Mouse (Mus musculus) myocyte (in vitro differentiated cells): ENCODE measurements at regions not wholly inside any gene's neighbourhood (a gene's known extent, or its start where the extent isn't known, plus 50 kb on each side); places are given as distances from the start of the nearest gene placed in this dataset.

Experiments used
- H3K27me3 ChIP-seq: one replicate; pipeline ENCODE4 v1.6.1; 2011; ENCODE audit not compliant: control insufficient read depth, insufficient read depth, insufficient read length
- H3K36me3 ChIP-seq: one replicate; pipeline ENCODE4 v1.6.1; 2011; ENCODE audit not compliant: control insufficient read depth, insufficient read depth
- H3K4me2 ChIP-seq: one replicate; pipeline ENCODE4 v1.6.1; 2011; ENCODE audit warnings: low read depth, control low read depth
- H3K4me3 ChIP-seq: one replicate; pipeline ENCODE4 v1.5.1; 2011; ENCODE audit warnings: mild to moderate bottlenecking, control low read depth, moderate library complexity
- H3K79me2 ChIP-seq: one replicate; pipeline ENCODE4 v1.6.1; 2011; ENCODE audit not compliant: control insufficient read depth, insufficient read depth
- H3ac ChIP-seq: one replicate; pipeline ENCODE4 v1.6.1; 2011; ENCODE audit not compliant: control insufficient read depth, insufficient read length
- CEBPB ChIP-seq: IDR thresholded peaks from 2 replicates; pipeline ENCODE4 v1.6.1; 2011; ENCODE audit warnings: mild to moderate bottlenecking, moderate library complexity; ENCODE audit not compliant: poor library complexity, insufficient read depth, severe bottlenecking
- E2F4 ChIP-seq: IDR thresholded peaks from one replicate; pipeline ENCODE4 v1.6.1; 2011; ENCODE audit warnings: mild to moderate bottlenecking, control low read depth, moderate library complexity; ENCODE audit not compliant: insufficient read depth
- MAX ChIP-seq: IDR thresholded peaks from one replicate; pipeline ENCODE4 v1.6.1; 2011; ENCODE audit warnings: low read depth, mild to moderate bottlenecking, control low read depth
- MYOD1 ChIP-seq, 3 experiments: IDR thresholded peaks; one replicate each; pipeline ENCODE4 v1.6.1; 2011; ENCODE audit warnings: control low read depth in 2 of 3, low read depth in 2 of 3, mild to moderate bottlenecking in 2 of 3, moderate library complexity in 1 of 3; ENCODE audit not compliant: insufficient read length in 2 of 3, control insufficient read depth in 1 of 3
- MYOG ChIP-seq, 3 experiments: IDR thresholded peaks; one replicate each; pipeline ENCODE4 v1.6.1; 2011; ENCODE audit warnings: control low read depth in 2 of 3, low read depth in 2 of 3, mild to moderate bottlenecking in 2 of 3; ENCODE audit not compliant: insufficient read length in 2 of 3, control insufficient read depth in 1 of 3, insufficient read depth in 1 of 3
- POLR2A ChIP-seq: IDR thresholded peaks from one replicate; pipeline ENCODE4 v1.6.1; 2011; ENCODE audit warnings: low read depth, mild to moderate bottlenecking, control low read depth, moderate library complexity; ENCODE audit not compliant: insufficient read length
- POLR2AphosphoS2 ChIP-seq: IDR thresholded peaks from one replicate; pipeline ENCODE4 v1.6.1; 2011; ENCODE audit warnings: low read depth, control low read depth; ENCODE audit not compliant: insufficient read length
- REST ChIP-seq: IDR thresholded peaks from one replicate; pipeline ENCODE4 v1.6.1; 2011; ENCODE audit warnings: mild to moderate bottlenecking, control low read depth, moderate library complexity; ENCODE audit not compliant: insufficient read depth, insufficient read length
- SRF ChIP-seq: IDR thresholded peaks from one replicate; pipeline ENCODE4 v1.6.1; 2011; ENCODE audit warnings: low read depth; ENCODE audit not compliant: control insufficient read depth, insufficient read length
- TCF12 ChIP-seq: IDR thresholded peaks from one replicate; pipeline ENCODE4 v1.6.1; 2011; ENCODE audit warnings: mild to moderate bottlenecking, control low read depth; ENCODE audit not compliant: poor library complexity, insufficient read depth, severe bottlenecking
- TCF3 ChIP-seq: IDR thresholded peaks from one replicate; pipeline ENCODE4 v1.6.1; 2011; ENCODE audit warnings: low read depth, control low read depth; ENCODE audit not compliant: insufficient read length
- USF1 ChIP-seq: IDR thresholded peaks from one replicate; pipeline ENCODE4 v1.6.1; 2011; ENCODE audit warnings: low read depth, mild to moderate bottlenecking, control low read depth, moderate library complexity

- Histone ChIP-seq H3K79me2 (no peaks in the 10 kb centered on the region), H3ac (no peak overlapping the region), H3K4me2 (no peak overlapping the region), H3K27me3 (no peaks in the 10 kb centered on the region), H3K4me3 (no peak overlapping the region), H3K36me3 (no peaks in the 10 kb centered on the region)
- TF ChIP-seq POLR2AphosphoS2 (no peak), MAX (no peak), E2F4 (no peak), MYOD1 (IDR thresholded peaks at IDR 0.05; ENCODE audit: control insufficient read depth in 1 of 3, insufficient read length in 2 of 3, low read depth in 2 of 3) (no peak), TCF12 (no peak), TCF3 (no peak), MYOG (IDR thresholded peaks at IDR 0.05; ENCODE audit: control insufficient read depth in 1 of 3, insufficient read depth in 1 of 3, insufficient read length in 2 of 3, low read depth in 2 of 3) (no peak), POLR2A (no peak), SRF (no peak), REST (no peak), CEBPB (no peak), USF1 (no peak)
Observed at GRCm38 (mm10) chr13:72412656-72413055, 216.0 kb upstream of the Irx2 start.

- H3K27me3 ChIP-seq, result no peaks in the 10 kb centered on the region
- no peak for TF ChIP-seq POLR2A
- TF ChIP-seq CEBPB, result no peak
- TF ChIP-seq REST, result no peak
- H3K4me3 ChIP-seq, result no peak overlapping the region
- no peaks in the 10 kb centered on the region for H3K79me2 ChIP-seq
- H3K36me3 ChIP-seq, result no peaks in the 10 kb centered on the region
- H3ac ChIP-seq, result no peak overlapping the region
- H3K4me2 ChIP-seq, result no peak overlapping the region
Observed at GRCm38 (mm10) chr13:72416981-72417380, 211.6 kb upstream of the Irx2 start.

GRCm38 (mm10) chr13:72417816-72418215, 210.8 kb upstream of the Irx2 start:
- Histone ChIP-seq H3K79me2 (no peaks in the 10 kb centered on the region), H3ac (no peak overlapping the region), H3K4me2 (no peak overlapping the region), H3K4me3 (no peak overlapping the region), H3K27me3 (no peaks in the 10 kb centered on the region), H3K36me3 (no peaks in the 10 kb centered on the region)
- TF ChIP-seq MYOD1 (IDR thresholded peaks at IDR 0.05; ENCODE audit: control insufficient read depth in 1 of 3, insufficient read length in 2 of 3, low read depth in 2 of 3) (no peak), CEBPB (no peak), USF1 (no peak), TCF3 (no peak), SRF (no peak), E2F4 (no peak), REST (no peak), TCF12 (no peak), POLR2AphosphoS2 (no peak), POLR2A (no peak), MAX (no peak), MYOG (IDR thresholded peaks at IDR 0.05; ENCODE audit: control insufficient read depth in 1 of 3, insufficient read depth in 1 of 3, insufficient read length in 2 of 3, low read depth in 2 of 3) (no peak)

GRCm38 (mm10) chr13:72418285-72418684, 210.3 kb upstream of the Irx2 start:
- Histone ChIP-seq H3K79me2 (no peaks in the 10 kb centered on the region), H3K27me3 (no peaks in the 10 kb centered on the region), H3ac (no peak overlapping the region), H3K36me3 (no peaks in the 10 kb centered on the region), H3K4me3 (no peak overlapping the region), H3K4me2 (no peak overlapping the region)
- TF ChIP-seq POLR2A, result no peak
- no peak for TF ChIP-seq MYOG (IDR thresholded peaks at IDR 0.05; ENCODE audit: control insufficient read depth in 1 of 3, insufficient read depth in 1 of 3, insufficient read length in 2 of 3, low read depth in 2 of 3)
- no peak for TF ChIP-seq SRF
- TF ChIP-seq MAX, result no peak
- TF ChIP-seq MYOD1 (IDR thresholded peaks at IDR 0.05; ENCODE audit: control insufficient read depth in 1 of 3, insufficient read length in 2 of 3, low read depth in 2 of 3), result no peak
- TF ChIP-seq CEBPB, result no peak
- no peak for TF ChIP-seq REST
- TF ChIP-seq TCF3, result no peak
- TF ChIP-seq POLR2AphosphoS2, result no peak
- no peak for TF ChIP-seq E2F4
- no peak for TF ChIP-seq TCF12
- no peak for TF ChIP-seq USF1

- H3K36me3 ChIP-seq, result no peaks in the 10 kb centered on the region
- H3K4me3 ChIP-seq, result no peak overlapping the region
- TF ChIP-seq MYOG (IDR thresholded peaks at IDR 0.05; ENCODE audit: control insufficient read depth in 1 of 3, insufficient read depth in 1 of 3, insufficient read length in 2 of 3, low read depth in 2 of 3), result no peak
- no peak overlapping the region for H3ac ChIP-seq
- H3K4me2 ChIP-seq, result no peak overlapping the region
- H3K79me2 ChIP-seq, result no peaks in the 10 kb centered on the region
- H3K27me3 ChIP-seq, result no peaks in the 10 kb centered on the region
Observed at GRCm38 (mm10) chr13:72419532-72419931, 209.1 kb upstream of the Irx2 start.
